Mouse (Mus musculus): Measurements from ENCODE around the gene Fam196b. TPM values are rescaled to one million over a fixed set of nuclear protein-coding genes. Genes with fewer than 3 reads are reported as not detected.

Gene Fam196b
- polyA plus RNA-seq, 1 experiment from 2014 or later: 0.79 TPM

GRCm38 (mm10) chr11:34406309-34406708 is 91.7 kb downstream of the Fam196b start:
- Histone ChIP-seq H3K27me3 (ENCODE audit: control insufficient read depth, insufficient read depth, low read length) (no peaks in the 10 kb centered on the region), H3K27ac (ENCODE audit: low read depth, low read length) (no peak overlapping the region), H3K4me3 (ENCODE audit: low read depth, low read length) (no peak overlapping the region), H3K9ac (ENCODE audit: low read length) (no peak overlapping the region), H3K4me2 (no peak overlapping the region), H3K36me3 (ENCODE audit: control insufficient read depth, insufficient read depth, low read length) (no peaks in the 10 kb centered on the region), H3K9me3 (ENCODE audit: control insufficient read depth, low read length) (no peaks in the 10 kb centered on the region), H3K4me1 (ENCODE audit: control insufficient read depth, insufficient read depth, low read length) (peaks cover 8% of the 10 kb centered on the region)
- DNase-seq (ENCODE audit: low spot score, missing footprints): no peak
- ATAC-seq (ENCODE audit: low FRiP score): no peak
- 82% methylated on average over 8 of the region's 8 CpGs for WGBS

- no peaks in the 10 kb centered on the region for H3K36me3 ChIP-seq (ENCODE audit: control insufficient read depth, insufficient read depth, low read length)
- no peak overlapping the region for H3K27ac ChIP-seq (ENCODE audit: low read depth, low read length)
- no peaks in the 10 kb centered on the region for H3K27me3 ChIP-seq (ENCODE audit: control insufficient read depth, insufficient read depth, low read length)
- no peak for DNase-seq (ENCODE audit: low spot score, missing footprints)
- no peak for ATAC-seq (ENCODE audit: low FRiP score)
- no peak overlapping the region for H3K4me3 ChIP-seq (ENCODE audit: low read depth, low read length)
- no peak overlapping the region for H3K9ac ChIP-seq (ENCODE audit: low read length)
- WGBS: 22% methylated on average over 5 of the region's 5 CpGs
- no peak overlapping the region for H3K4me2 ChIP-seq
- H3K9me3 ChIP-seq (ENCODE audit: control insufficient read depth, low read length): no peaks in the 10 kb centered on the region
- H3K4me1 ChIP-seq (ENCODE audit: control insufficient read depth, insufficient read depth, low read length): peaks cover 8% of the 10 kb centered on the region
Observed at GRCm38 (mm10) chr11:34406850-34407249, 92.2 kb downstream of the Fam196b start.

- DNase-seq (ENCODE audit: low spot score, missing footprints) (peak; percentile 86), ATAC-seq (ENCODE audit: low FRiP score) (peak; percentile 72)
- Histone ChIP-seq H3K9ac (ENCODE audit: low read length) (no peak overlapping the region), H3K9me3 (ENCODE audit: control insufficient read depth, low read length) (no peaks in the 10 kb centered on the region), H3K27me3 (ENCODE audit: control insufficient read depth, insufficient read depth, low read length) (no peaks in the 10 kb centered on the region), H3K4me1 (ENCODE audit: control insufficient read depth, insufficient read depth, low read length) (peaks cover 7% of the 10 kb centered on the region), H3K4me2 (no peak overlapping the region), H3K27ac (ENCODE audit: low read depth, low read length) (no peak overlapping the region), H3K36me3 (ENCODE audit: control insufficient read depth, insufficient read depth, low read length) (no peaks in the 10 kb centered on the region), H3K4me3 (ENCODE audit: low read depth, low read length) (no peak overlapping the region)
- WGBS: 39% methylated on average over 9 of the region's 9 CpGs
Observed at GRCm38 (mm10) chr11:34415884-34416618, 101.4 kb downstream of the Fam196b start.

- Histone ChIP-seq H3K36me3 (ENCODE audit: control insufficient read depth, insufficient read depth, low read length) (no peaks in the 10 kb centered on the region), H3K4me2 (no peak overlapping the region), H3K9ac (ENCODE audit: low read length) (no peak overlapping the region), H3K4me3 (ENCODE audit: low read depth, low read length) (no peak overlapping the region), H3K27me3 (ENCODE audit: control insufficient read depth, insufficient read depth, low read length) (no peaks in the 10 kb centered on the region), H3K27ac (ENCODE audit: low read depth, low read length) (no peak overlapping the region), H3K9me3 (ENCODE audit: control insufficient read depth, low read length) (no peaks in the 10 kb centered on the region), H3K4me1 (ENCODE audit: control insufficient read depth, insufficient read depth, low read length) (peaks cover 7% of the 10 kb centered on the region; the same call in 1 of the 2 replicates)
- no peak for DNase-seq (ENCODE audit: low spot score, missing footprints)
- ATAC-seq (ENCODE audit: low FRiP score): peak; percentile 24; the same call in 1 of the 2 replicates
- WGBS: 72% methylated on average over 3 of the region's 3 CpGs
Observed at GRCm38 (mm10) chr11:34416619-34416979, 102.0 kb downstream of the Fam196b start.

- Histone ChIP-seq H3K4me3 (ENCODE audit: low read depth, low read length) (no peak overlapping the region), H3K36me3 (ENCODE audit: control insufficient read depth, insufficient read depth, low read length) (no peaks in the 10 kb centered on the region), H3K4me1 (ENCODE audit: control insufficient read depth, insufficient read depth, low read length) (peaks cover 5% of the 10 kb centered on the region; the same call in 1 of the 2 replicates), H3K9me3 (ENCODE audit: control insufficient read depth, low read length) (no peaks in the 10 kb centered on the region), H3K9ac (ENCODE audit: low read length) (no peak overlapping the region), H3K4me2 (no peak overlapping the region), H3K27ac (ENCODE audit: low read depth, low read length) (no peak overlapping the region), H3K27me3 (ENCODE audit: control insufficient read depth, insufficient read depth, low read length) (no peaks in the 10 kb centered on the region)
- DNase-seq (ENCODE audit: low spot score, missing footprints) (no peak), ATAC-seq (ENCODE audit: low FRiP score) (no peak)
- WGBS: 84% methylated on average over 6 of the region's 6 CpGs
Observed at GRCm38 (mm10) chr11:34421061-34421460, 106.4 kb downstream of the Fam196b start.

GRCm38 (mm10) chr11:34424546-34424945 is 109.9 kb downstream of the Fam196b start:
- no peaks in the 10 kb centered on the region for H3K27me3 ChIP-seq (ENCODE audit: control insufficient read depth, insufficient read depth, low read length)
- H3K9me3 ChIP-seq (ENCODE audit: control insufficient read depth, low read length): no peaks in the 10 kb centered on the region
- ATAC-seq (ENCODE audit: low FRiP score) (no peak), DNase-seq (ENCODE audit: low spot score, missing footprints) (no peak)
- H3K27ac ChIP-seq (ENCODE audit: low read depth, low read length): no peak overlapping the region
- 100% methylated on average over 1 of the region's 1 CpGs for WGBS
- no peak overlapping the region for H3K9ac ChIP-seq (ENCODE audit: low read length)
- H3K4me2 ChIP-seq: no peak overlapping the region
- H3K36me3 ChIP-seq (ENCODE audit: control insufficient read depth, insufficient read depth, low read length): no peaks in the 10 kb centered on the region
- no peaks in the 10 kb centered on the region; the same call in 1 of the 2 replicates for H3K4me1 ChIP-seq (ENCODE audit: control insufficient read depth, insufficient read depth, low read length)
- H3K4me3 ChIP-seq (ENCODE audit: low read depth, low read length): no peak overlapping the region

GRCm38 (mm10) chr11:34427212-34427611 is 112.6 kb downstream of the Fam196b start:
- Histone ChIP-seq H3K4me3 (ENCODE audit: low read depth, low read length) (no peak overlapping the region), H3K4me1 (ENCODE audit: control insufficient read depth, insufficient read depth, low read length) (no peaks in the 10 kb centered on the region; the same call in 1 of the 2 replicates), H3K27ac (ENCODE audit: low read depth, low read length) (no peak overlapping the region), H3K4me2 (no peak overlapping the region), H3K9ac (ENCODE audit: low read length) (no peak overlapping the region), H3K36me3 (ENCODE audit: control insufficient read depth, insufficient read depth, low read length) (no peaks in the 10 kb centered on the region), H3K27me3 (ENCODE audit: control insufficient read depth, insufficient read depth, low read length) (no peaks in the 10 kb centered on the region), H3K9me3 (ENCODE audit: control insufficient read depth, low read length) (no peaks in the 10 kb centered on the region)
- no peak for ATAC-seq (ENCODE audit: low FRiP score)
- WGBS: 83% methylated on average over 5 of the region's 5 CpGs
- peak; percentile 8 for DNase-seq (ENCODE audit: low spot score, missing footprints)

- ATAC-seq (ENCODE audit: low FRiP score): no peak
- Histone ChIP-seq H3K36me3 (ENCODE audit: control insufficient read depth, insufficient read depth, low read length) (no peaks in the 10 kb centered on the region), H3K9me3 (ENCODE audit: control insufficient read depth, low read length) (no peaks in the 10 kb centered on the region)
Observed at GRCm38 (mm10) chr11:34430940-34431339, 116.3 kb downstream of the Fam196b start.

GRCm38 (mm10) chr11:34431371-34431770 is 116.7 kb downstream of the Fam196b start:
- Histone ChIP-seq H3K4me1 (ENCODE audit: control insufficient read depth, insufficient read depth, low read length) (no peaks in the 10 kb centered on the region), H3K9me3 (ENCODE audit: control insufficient read depth, low read length) (no peaks in the 10 kb centered on the region), H3K36me3 (ENCODE audit: control insufficient read depth, insufficient read depth, low read length) (no peaks in the 10 kb centered on the region), H3K9ac (ENCODE audit: low read length) (no peak overlapping the region), H3K4me2 (no peak overlapping the region), H3K4me3 (ENCODE audit: low read depth, low read length) (no peak overlapping the region), H3K27ac (ENCODE audit: low read depth, low read length) (no peak overlapping the region), H3K27me3 (ENCODE audit: control insufficient read depth, insufficient read depth, low read length) (no peaks in the 10 kb centered on the region)
- WGBS: 84% methylated on average over 5 of the region's 5 CpGs
- ATAC-seq (ENCODE audit: low FRiP score): no peak
- no peak for DNase-seq (ENCODE audit: low spot score, missing footprints)

More at GRCm38 (mm10) chr11:34430940-34431339, 116.3 kb downstream of the Fam196b start:
- no peak overlapping the region for H3K9ac ChIP-seq (ENCODE audit: low read length)
- WGBS: 82% methylated on average over 4 of the region's 4 CpGs
- no peak overlapping the region for H3K4me2 ChIP-seq
- DNase-seq (ENCODE audit: low spot score, missing footprints): peak; percentile 62
- no peak overlapping the region for H3K4me3 ChIP-seq (ENCODE audit: low read depth, low read length)
- no peaks in the 10 kb centered on the region for H3K27me3 ChIP-seq (ENCODE audit: control insufficient read depth, insufficient read depth, low read length)
- H3K27ac ChIP-seq (ENCODE audit: low read depth, low read length): no peak overlapping the region
- H3K4me1 ChIP-seq (ENCODE audit: control insufficient read depth, insufficient read depth, low read length): no peaks in the 10 kb centered on the region
